Mouse (Mus musculus) megakaryocyte, embryonic 14.5 days (primary cell): ENCODE results near the gene Rhbdd3.

Source experiments
- FLI1 ChIP-seq: IDR thresholded peaks from 2 replicates; pipeline ENCODE4 v1.6.1; 2012; ENCODE audit warnings: low read length, inconsistent platforms, mixed read lengths
- GATA1 ChIP-seq: IDR thresholded peaks from 3 replicates; pipeline ENCODE4 v1.6.1; 2012; ENCODE audit warnings: mixed read lengths, low read length, inconsistent platforms, borderline replicate concordance

GRCm38 (mm10) chr11:5075760-5076159 is 23.0 kb upstream of the Rhbdd3 start:
- no peak for TF ChIP-seq GATA1
- no peak for TF ChIP-seq FLI1
